Mouse (Mus musculus) layer of hippocampus, adult 8-10 months (tissue): ENCODE measurements at regions not wholly inside any gene's neighbourhood (a gene's known extent, or its start where the extent isn't known, plus 50 kb on each side); places are given as distances from the start of the nearest gene placed in this dataset.

Experiments
- DNase-seq, 2 experiments: peaks; one replicate each; pipeline ENCODE4 v3.0.0; 2022; ENCODE audit warnings: low spot score in 2 of 2

DNA sequence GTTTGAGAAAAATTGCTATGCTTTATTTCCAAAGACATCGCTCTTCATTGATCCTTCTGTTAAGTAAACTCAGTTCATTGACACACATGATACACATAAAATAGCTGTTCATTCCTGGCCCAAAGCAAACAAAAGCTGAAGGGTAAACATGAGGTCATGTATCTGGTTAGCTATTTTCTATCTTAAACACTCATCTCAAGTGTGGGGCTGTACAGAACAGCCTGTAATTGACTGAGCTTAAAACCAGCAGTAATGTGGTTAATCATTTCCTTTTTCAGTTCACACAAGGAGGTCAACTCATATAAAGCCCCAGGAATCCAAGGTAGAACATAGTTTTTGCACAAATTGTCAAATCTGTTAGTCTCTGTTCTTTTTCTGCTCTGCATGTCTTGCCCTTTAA lies 94.5 kb downstream of the Cldn17 start:
- DNase-seq: no peak

- DNase-seq: peak; percentile 16 to 44
Observed at GRCm38 (mm10) chr16:88408144-88408543, 98.6 kb downstream of the Cldn17 start.

DNA sequence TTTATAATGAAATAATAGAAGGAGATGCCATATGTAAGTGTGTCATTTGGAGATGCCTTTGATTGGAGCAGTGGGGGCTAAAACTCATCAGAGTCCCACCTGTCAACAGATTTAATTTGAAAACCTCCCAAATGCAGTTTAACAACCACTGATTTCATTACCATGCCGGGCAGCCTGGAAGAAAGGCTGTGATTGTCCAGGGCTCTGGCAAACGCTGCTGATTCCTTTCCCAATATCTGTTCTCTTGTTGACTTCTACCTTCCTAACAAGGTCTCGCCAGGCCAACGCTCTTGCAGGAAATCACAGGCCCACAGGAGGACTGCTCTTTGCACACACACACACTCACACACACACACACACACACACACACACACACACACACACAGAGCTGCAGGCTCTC lies 102.4 kb downstream of the Cldn17 start:
- DNase-seq: no peak

DNA sequence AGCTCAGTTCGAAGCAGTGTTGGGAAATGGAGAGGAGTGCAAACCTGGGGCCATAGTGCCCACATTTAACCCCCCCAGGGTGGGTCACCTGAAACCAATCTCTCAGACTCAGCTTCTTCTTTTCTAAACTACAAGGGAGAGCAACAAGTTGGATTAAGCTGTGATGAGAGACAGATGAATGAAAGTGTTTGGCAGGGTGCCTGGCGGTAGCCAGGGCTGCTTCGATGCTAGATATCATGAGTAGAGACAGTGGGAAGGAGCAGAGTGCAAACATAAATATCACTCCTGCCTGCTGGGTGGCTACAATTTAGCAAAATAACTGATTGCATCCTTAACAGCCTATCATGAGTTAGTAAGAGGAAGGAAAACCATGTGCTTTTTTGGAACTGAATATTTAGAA lies 106.9 kb downstream of the Cldn17 start:
- no peak for DNase-seq

GRCm38 (mm10) chr16:88392764-88393163 lies 102.7 kb upstream of the Grik1 start:
- no peak for DNase-seq

DNA sequence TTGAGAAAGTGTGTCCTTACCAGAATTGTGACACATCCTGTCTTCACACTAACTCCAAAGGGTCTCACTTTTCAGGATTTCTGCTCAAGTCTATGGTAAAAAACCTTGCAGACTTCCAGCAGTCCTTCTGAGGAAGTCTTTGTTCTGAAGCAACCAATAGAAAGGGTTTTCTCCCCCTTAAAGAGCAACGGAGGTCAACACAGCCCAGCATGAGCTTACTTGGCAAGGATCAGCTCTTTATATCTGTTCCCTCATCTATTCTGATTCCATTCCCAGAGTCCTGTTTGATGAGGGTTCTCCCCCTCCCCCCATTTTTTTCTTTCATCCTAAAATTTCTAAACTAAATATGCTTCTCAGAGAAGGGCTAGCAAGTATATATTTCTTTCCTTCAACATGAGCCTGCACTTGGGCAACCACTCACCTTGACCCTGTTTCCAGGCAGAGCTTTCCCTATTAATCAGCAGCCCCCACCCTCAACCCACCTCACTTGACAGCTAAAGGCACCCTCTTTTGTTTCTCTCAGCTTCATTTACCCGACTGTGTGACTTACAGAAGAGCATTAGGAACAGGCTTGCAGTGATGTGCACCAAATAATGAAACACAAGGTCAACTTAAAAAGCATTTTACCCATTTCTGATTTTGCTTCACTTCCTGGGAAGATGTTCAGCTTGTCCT lies 91.7 kb upstream of the Grik1 start:
- no peak for DNase-seq

DNA sequence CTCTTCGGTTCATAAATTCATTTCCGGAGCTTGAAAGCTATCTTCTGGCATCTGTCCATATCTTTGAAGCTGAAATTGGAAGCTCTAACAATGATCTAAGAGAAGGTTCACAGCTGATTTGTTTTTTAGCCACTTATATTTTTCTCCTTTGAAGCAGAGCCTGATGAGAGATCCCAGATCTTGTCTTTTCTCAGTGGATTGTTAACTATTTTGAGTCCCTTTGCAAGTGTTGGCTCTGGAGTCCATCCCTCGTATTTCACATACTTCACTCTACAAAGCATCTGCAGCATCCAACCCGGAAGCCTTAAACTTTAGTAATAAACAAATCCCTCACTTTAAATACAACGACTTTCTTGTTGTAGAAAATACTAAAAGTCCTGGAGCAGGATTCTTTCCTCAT lies 85.6 kb upstream of the Grik1 start:
- no peak for DNase-seq

DNA sequence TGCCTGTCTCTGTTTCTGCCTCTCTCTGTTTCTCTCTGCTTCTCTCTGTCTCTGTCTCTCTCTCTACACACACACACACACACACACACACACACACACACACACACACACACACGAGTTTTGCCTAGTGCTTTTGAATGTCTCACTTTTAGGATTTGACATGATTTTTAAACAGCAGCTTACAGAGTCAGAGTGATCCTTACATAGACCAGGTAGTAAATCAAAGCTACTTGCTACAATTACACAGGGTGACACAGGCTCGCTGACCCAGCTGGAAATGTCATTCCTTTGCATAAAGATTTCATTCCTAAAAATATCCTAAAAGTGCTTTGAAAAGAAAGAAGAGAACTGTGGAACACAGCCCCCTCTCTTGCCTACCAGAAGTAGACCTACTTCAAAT lies 84.5 kb upstream of the Grik1 start:
- no peak for DNase-seq

- peak; percentile 18 to 45 for DNase-seq
Observed at GRCm38 (mm10) chr16:88372034-88372433, 82.0 kb upstream of the Grik1 start.

GRCm38 (mm10) chr16:88368146-88368545 lies 78.1 kb upstream of the Grik1 start:
- DNase-seq: no peak

DNA sequence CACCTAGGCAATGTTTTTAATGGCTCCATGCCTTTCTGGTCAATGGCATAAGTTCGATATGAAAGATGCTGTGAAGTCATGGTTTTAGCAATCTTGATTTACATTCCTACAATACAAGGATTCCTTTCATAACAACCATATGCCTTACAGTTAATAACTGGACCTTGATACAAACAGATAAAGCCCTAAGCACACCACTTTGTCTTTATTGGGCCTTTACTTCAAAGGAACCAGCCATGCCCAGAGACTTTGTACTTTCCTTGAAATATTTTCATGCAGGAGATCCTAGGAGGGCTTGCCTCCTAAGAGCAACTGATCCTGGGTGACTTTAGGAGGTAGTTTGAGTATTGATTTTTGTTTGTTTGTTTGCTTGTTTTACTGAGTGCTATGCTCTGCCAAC lies 77.1 kb upstream of the Grik1 start:
- no peak for DNase-seq

DNA sequence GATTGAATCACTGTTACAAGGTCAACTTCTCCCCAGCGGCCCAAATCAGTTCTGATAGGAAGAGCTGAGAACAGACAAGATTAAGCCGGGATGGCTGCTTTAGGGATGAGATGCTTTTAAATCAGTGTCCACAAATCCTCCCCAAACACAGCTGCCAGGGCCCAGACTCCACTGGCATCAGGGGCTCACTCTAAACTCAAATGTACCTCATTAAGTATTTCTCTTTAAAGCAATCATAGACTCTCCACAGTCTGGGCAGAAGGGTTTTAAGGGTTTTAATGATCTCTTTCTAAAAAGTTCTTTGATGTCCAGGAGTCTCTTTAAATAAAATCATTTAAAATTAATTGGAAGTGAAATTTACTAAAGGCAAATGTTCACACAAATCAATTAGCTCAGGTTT lies 70.0 kb upstream of the Grik1 start:
- no peak for DNase-seq
